Mouse (Mus musculus) lung, postnatal 0 days (tissue): ENCODE measurements around the gene Ndufa6.

Experiments used
- CTCF ChIP-seq: IDR thresholded peaks from 2 replicates; pipeline ENCODE4 v1.5.1; 2016; ENCODE audit warnings: antibody characterized with exemption, mild to moderate bottlenecking
- EP300 ChIP-seq: IDR thresholded peaks from 2 replicates; pipeline ENCODE4 v1.6.1; 2016; ENCODE audit warnings: antibody characterized with exemption, mild to moderate bottlenecking, control low read depth

GRCm38 (mm10) chr15:82335194-82335593, 18.9 kb downstream of the Ndufa6 start:
- TF ChIP-seq EP300 (no peak), CTCF (no peak)
